Mouse (Mus musculus) layer of hippocampus, adult 2 months (tissue): ENCODE measurements around the gene Hdac9. TPM values are rescaled to one million over a fixed set of nuclear protein-coding genes. Genes with fewer than 3 reads are reported as not detected.
A peak's percentile ranks its signal among the peaks of the same experiment; 100 is the strongest.

Experiments
- DNase-seq, 2 experiments: peaks; one replicate each; pipeline ENCODE4 v3.0.0; 2022; ENCODE audit warnings: low spot score in 2 of 2
- H3K27ac ChIP-seq: fragments of 200-600 bp; 2 replicates; pipeline ENCODE4 v1.8.1; 2022
- H3K4me3 ChIP-seq: fragments of 200-600 bp; 2 replicates; pipeline ENCODE4 v1.8.1; 2022; ENCODE audit warnings: mild to moderate bottlenecking
- CTCF ChIP-seq: fragments of 200-600 bp; conservative IDR thresholded peaks from 2 replicates; pipeline ENCODE4 v1.8.1; 2022; ENCODE audit warnings: antibody characterized with exemption, mild to moderate bottlenecking, moderate library complexity
- total RNA-seq, 2 experiments: library from RNA; stranded (reverse); gene quantifications; 2 replicates each; pipeline ENCODE4 v1.2.3; 2021

Gene Hdac9
- total RNA-seq, 2 experiments from 2014 or later, result 34.7 to 35.2 TPM

DNA sequence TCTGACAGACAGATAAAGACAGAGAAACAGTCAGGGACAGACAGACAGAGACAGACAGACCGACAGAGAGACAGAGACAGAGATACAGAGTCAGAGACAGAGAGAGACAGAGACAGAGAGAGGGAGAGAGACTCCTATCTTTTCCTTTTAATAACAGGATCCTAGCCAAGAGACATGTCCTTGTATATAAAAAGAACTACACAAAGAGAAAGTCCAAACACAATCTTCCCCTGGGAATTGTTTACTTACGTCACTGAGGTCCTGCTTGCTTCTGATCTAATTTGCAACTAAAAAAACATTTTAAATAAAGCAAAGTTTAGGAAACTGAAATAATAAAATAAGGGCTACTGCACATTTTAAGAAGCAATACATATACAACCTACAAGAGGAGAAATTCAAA is 119.5 kb downstream of the Hdac9 start:
- 0 out of 2 replicates have a peak overlapping the region, but pooled peaks have one; percentile 23 for H3K27ac ChIP-seq
- H3K4me3 ChIP-seq, result no peak overlapping the region
- no peak for TF ChIP-seq CTCF
- no peak for DNase-seq

DNA sequence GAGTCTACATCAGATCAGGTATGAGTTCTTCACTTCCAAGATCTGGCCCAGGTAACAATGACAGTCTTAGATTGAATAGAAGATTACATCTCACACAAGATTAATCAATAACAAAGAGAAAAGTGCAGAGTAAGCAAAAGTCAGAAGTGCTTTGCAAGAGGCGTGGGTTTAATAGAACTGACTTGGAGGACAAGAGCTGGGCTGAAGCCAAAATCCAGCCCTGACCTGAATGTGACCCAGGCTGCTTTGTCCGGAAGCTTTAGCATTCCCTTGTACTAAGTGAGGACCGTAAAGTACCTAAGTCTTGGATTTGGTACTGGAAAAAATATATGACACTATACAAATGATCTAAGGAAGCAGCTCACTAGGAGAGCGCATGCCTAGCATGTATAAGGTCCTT is 121.4 kb downstream of the Hdac9 start:
- DNase-seq, result no peak
- no peak overlapping the region for H3K4me3 ChIP-seq
- H3K27ac ChIP-seq, result no peak overlapping the region
- TF ChIP-seq CTCF, result no peak

DNA sequence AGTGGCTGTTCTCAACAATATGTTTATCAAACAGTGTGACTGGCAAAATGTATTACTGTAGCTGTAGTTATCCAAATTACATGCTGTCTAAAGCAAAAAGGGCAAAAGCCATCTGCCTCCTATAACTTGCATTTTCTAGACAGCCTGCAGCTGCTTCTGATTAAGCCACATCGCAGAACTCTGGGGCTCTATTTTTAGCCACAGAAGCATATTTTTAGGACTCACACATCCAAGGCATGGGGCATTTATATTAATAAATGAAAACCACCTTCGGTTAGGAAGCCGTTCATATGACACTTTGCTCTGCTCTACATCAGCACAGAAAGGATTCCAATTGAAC is 124.8 kb downstream of the Hdac9 start:
- no peak for DNase-seq
- H3K27ac ChIP-seq, result peak overlapping the region; percentile 67; the same call in 1 of the 2 replicates
- H3K4me3 ChIP-seq, result no peak overlapping the region
- no peak for TF ChIP-seq CTCF

- DNase-seq, result no peak
- H3K4me3 ChIP-seq, result no peak overlapping the region
- no peak for TF ChIP-seq CTCF
- peak overlapping the region; percentile 67 for H3K27ac ChIP-seq
Observed at GRCm38 (mm10) chr12:34791213-34792112, 125.4 kb downstream of the Hdac9 start.

- TF ChIP-seq CTCF, result no peak
- no peak overlapping the region for H3K4me3 ChIP-seq
- no peak overlapping the region for H3K27ac ChIP-seq
- no peak for DNase-seq
Observed at GRCm38 (mm10) chr12:34789031-34789982, 127.6 kb downstream of the Hdac9 start.

DNA sequence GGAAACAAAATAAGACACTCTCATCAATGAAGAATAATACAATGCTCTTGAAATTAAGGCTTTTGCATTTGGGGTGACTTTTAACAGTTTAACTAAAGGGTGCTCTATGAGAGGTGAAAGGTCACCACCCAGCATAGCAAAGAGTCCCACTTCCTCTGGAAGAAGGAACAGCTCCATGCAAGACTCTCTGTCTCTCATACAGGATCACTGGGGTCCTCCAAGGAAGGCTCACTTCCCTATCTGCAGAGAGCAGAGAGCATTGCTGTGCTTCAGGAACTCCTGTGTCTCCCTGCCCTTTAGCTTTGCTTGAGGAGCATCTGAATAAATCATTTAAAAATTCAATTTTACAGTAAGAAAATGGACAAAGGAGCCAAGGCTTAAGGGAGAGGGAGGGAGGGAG is 129.5 kb downstream of the Hdac9 start:
- DNase-seq, result no peak
- H3K4me3 ChIP-seq, result no peak overlapping the region
- H3K27ac ChIP-seq, result no peak overlapping the region
- no peak for TF ChIP-seq CTCF

DNA sequence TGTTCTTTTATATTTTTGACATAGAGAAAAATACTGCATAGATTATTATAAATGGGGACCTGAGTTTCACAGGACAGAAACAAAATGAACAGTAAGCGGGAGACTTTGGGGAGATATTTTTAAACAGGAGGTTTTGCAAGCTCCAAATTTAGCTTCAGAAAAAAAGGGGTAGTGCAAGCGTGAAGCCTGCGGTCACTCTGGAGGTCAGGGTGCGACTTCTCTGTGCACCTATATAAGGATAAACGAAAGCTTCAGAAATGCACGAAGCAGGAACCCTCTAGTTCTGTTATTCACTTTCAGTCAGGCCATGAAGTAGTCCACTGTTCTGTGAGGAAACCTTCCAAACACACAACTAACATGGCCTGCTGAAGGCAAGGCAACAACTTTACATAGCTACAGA is 133.3 kb downstream of the Hdac9 start:
- DNase-seq, result no peak
- Histone ChIP-seq H3K27ac (no peak overlapping the region), H3K4me3 (no peak overlapping the region)
- TF ChIP-seq CTCF, result no peak

DNA sequence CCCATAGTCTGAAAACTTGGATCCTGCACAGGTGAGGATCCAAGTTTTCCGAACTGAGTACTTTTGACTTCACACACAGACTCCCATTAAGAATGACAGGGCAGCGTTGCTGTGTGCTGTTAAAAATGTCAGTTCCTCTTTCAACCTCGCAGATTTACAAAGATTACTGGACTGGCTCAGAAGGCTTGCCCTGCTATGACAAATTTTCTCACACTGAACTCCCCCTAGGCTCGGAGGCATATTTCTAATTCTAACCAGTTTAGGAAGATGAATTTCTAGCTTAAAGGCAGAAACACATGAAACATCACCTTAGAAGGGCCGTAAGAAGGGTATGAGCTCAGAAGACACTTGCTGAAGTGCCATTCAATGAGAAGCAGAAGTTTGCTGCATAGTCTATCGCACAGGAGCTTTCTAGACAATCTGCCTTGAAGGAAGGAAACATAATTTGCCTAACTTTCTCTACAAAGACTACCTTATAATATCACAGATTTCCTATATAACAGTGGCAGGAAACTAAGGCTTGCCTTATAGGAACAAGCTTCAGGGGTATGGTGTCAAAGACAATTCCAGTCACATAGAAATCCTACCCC is 137.4 kb downstream of the Hdac9 start:
- no peak for TF ChIP-seq CTCF
- Histone ChIP-seq H3K27ac (no peak overlapping the region), H3K4me3 (no peak overlapping the region)
- DNase-seq, result no peak

- no peak overlapping the region for H3K4me3 ChIP-seq
- no peak overlapping the region for H3K27ac ChIP-seq
- no peak for DNase-seq
- TF ChIP-seq CTCF, result no peak
Observed at GRCm38 (mm10) chr12:34776170-34776569, 140.7 kb downstream of the Hdac9 start.

GRCm38 (mm10) chr12:34774071-34774470 is 142.8 kb downstream of the Hdac9 start:
- no peak for TF ChIP-seq CTCF
- Histone ChIP-seq H3K4me3 (no peak overlapping the region), H3K27ac (no peak overlapping the region)
- DNase-seq, result no peak

DNA sequence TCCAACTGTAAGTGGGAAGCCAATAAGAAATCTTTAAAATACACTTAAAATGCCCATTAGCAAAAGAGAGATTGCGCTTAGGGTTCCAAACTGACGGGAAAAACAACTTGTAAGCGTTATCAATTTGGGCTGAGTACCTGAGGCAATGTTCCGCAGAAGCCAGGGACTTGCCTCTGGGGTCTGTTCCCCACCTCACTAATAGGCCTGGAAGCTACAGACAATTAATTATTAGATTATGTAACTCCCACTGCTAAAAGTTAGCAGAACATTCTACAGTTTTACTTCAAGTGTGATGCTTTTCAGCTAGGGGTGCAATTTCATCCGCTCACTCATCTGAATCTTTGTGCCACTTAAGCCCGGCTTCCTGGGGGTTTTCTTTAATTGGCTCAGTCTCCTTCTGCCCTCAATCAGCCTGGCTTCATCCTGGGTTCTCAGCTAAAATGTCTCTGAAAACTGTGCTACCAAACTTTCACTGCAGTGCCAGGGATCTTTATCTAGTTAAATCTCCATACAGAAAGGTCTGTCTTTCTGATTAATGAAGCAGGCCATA is 149.6 kb downstream of the Hdac9 start:
- Histone ChIP-seq H3K4me3 (no peak overlapping the region), H3K27ac (no peak overlapping the region)
- no peak for TF ChIP-seq CTCF
- no peak for DNase-seq

- Histone ChIP-seq H3K4me3 (no peak overlapping the region), H3K27ac (peak overlapping the region; percentile 48; the same call in 1 of the 2 replicates)
- TF ChIP-seq CTCF, result no peak
- DNase-seq, result peak; percentile 70 to 76
Observed at GRCm38 (mm10) chr12:34747266-34747665, 169.6 kb downstream of the Hdac9 start.
